Mouse (Mus musculus) cortical plate, adult 2 months (tissue): ENCODE data around the gene Chmp1a.

Experiments
- CTCF ChIP-seq: fragments of 200-500 bp; IDR thresholded peaks from 2 replicates; pipeline ENCODE4 v1.5.1; 2011; ENCODE audit warnings: mild to moderate bottlenecking, control low read depth, low read length; ENCODE audit not compliant: insufficient read depth; ENCODE audit errors: extremely low read depth
- POLR2A ChIP-seq: fragments of 200-500 bp; IDR thresholded peaks from 2 replicates; pipeline ENCODE4 v1.6.1; 2011; ENCODE audit warnings: mild to moderate bottlenecking, low read length, control low read depth; ENCODE audit not compliant: insufficient read depth; ENCODE audit errors: extremely low read depth

DNA sequence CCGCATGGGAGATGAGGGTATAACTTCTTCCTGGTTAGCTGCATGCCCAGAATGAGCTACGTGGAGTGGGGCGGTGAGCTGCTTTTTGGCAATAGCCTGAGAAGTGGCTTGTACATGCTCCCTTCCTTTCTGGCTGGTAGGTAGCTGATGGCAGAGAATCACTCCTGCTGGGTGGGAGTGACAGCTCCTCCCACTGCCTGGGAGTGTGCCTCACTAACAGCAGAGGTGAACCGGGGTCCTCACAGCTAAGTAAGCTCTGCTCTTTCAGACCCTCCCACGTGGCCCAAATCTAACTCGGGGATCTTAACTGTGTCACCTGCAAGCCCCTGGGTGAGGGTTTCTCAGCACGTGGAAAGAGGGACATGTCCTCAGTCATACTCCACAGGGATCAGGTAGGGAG, 20.0 kb upstream of the Chmp1a start:
- TF ChIP-seq CTCF, result no peak
- no peak; the same call in 1 of the 2 replicates for TF ChIP-seq POLR2A
